Mouse (Mus musculus): ENCODE measurements around the gene Itsn1. TPM values are rescaled to one million over a fixed set of nuclear protein-coding genes. Genes with fewer than 3 reads are reported as not detected.

The Itsn1 gene
- total and polyA plus RNA-seq, 2 experiments from 2014 or later = 33.6 to 69.5 TPM

DNA sequence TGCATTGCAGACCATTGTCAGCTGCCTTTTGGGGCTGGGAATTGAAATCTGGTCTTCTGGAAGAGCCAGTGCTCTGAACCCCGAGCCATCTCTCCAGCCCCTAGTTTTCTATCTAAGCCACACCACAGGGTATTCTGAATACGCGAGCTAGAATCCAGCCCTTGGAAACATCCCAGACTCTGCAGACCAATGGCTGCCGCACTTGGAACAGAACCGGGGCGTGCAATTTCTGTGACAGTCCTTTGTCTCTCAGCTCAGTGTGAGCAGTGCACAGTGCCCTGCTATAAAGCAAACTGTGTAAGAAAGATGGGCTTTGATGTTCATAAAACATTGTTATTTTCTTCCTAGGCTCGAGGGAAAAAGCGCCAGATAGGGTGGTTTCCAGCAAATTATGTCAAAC is 138.6 kb downstream of the Itsn1 start:
- no peak overlapping the region for H3K9ac ChIP-seq (replicated peaks; ENCODE audit: low read length)
- no peaks in the 10 kb centered on the region for H3K9me3 ChIP-seq (ENCODE audit: low read length)
- H3K27me3 ChIP-seq (ENCODE audit: insufficient read depth, low read length) = no peaks in the 10 kb centered on the region
- H3K36me3 ChIP-seq (ENCODE audit: insufficient read depth, low read length) = peaks cover 55% of the 10 kb centered on the region; the same call in 1 of the 2 replicates
- H3K27ac ChIP-seq = peak overlapping the region; percentile 62; the same call in 1 of the 2 replicates
- peak; percentile 54 for DNase-seq (ENCODE audit: low spot score)
- WGBS = 46% methylated on average over 8 of the region's 8 CpGs
- no peak for TF ChIP-seq CTCF (IDR thresholded peaks at IDR 0.05; ENCODE audit: low read depth)
- ATAC-seq = peak; percentile 53; the same call in 1 of the 2 replicates
- H3K4me1 ChIP-seq (ENCODE audit: insufficient read depth, low read length) = peaks cover 7% of the 10 kb centered on the region
- no peak overlapping the region for H3K4me2 ChIP-seq (ENCODE audit: low read depth, low read length)
- H3K4me3 ChIP-seq (ENCODE audit: low read length) = no peak overlapping the region

GRCm38 (mm10) chr16:91868943-91869911 is 140.1 kb downstream of the Itsn1 start:
- Histone ChIP-seq H3K27me3 (ENCODE audit: insufficient read depth, low read length) (no peaks in the 10 kb centered on the region), H3K36me3 (ENCODE audit: insufficient read depth, low read length) (peaks cover 45% of the 10 kb centered on the region; the same call in 1 of the 2 replicates), H3K9ac (replicated peaks; ENCODE audit: low read length) (no peak overlapping the region), H3K4me2 (ENCODE audit: low read depth, low read length) (no peak overlapping the region), H3K4me1 (ENCODE audit: insufficient read depth, low read length) (peaks cover 7% of the 10 kb centered on the region), H3K4me3 (ENCODE audit: low read length) (no peak overlapping the region), H3K9me3 (ENCODE audit: low read length) (no peaks in the 10 kb centered on the region), H3K27ac (0 out of 2 replicates have a peak overlapping the region, but pooled peaks have one; percentile 62)
- 81% methylated on average over 28 of the region's 28 CpGs for WGBS
- ATAC-seq (no peak), DNase-seq (ENCODE audit: low spot score) (peak; percentile 67)
- TF ChIP-seq CTCF (IDR thresholded peaks at IDR 0.05; ENCODE audit: low read depth) = no peak

DNA sequence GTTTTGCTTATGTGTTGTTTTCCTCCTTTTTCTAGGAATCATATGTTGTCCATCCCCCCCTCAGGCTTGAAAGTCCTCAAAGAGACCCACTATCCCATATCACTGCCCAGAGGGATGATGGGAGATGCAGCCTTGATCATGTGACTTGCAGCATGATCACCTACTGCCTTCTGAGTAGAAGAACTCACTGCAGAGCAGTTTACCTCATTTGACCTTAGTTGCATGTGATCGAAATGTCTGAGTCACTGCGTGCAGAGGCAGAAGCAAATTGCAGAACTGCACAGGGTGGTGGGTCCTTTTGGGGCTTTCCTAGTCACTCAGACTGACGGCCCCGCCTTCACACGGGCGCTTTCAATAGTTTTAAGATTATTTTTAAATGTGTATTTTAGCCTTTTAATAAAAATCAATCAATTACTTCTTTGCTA is 141.1 kb downstream of the Itsn1 start:
- Histone ChIP-seq H3K9ac (replicated peaks; ENCODE audit: low read length) (no peak overlapping the region), H3K4me2 (ENCODE audit: low read depth, low read length) (no peak overlapping the region), H3K27me3 (ENCODE audit: insufficient read depth, low read length) (no peaks in the 10 kb centered on the region), H3K36me3 (ENCODE audit: insufficient read depth, low read length) (peaks cover 35% of the 10 kb centered on the region; the same call in 1 of the 2 replicates), H3K4me3 (ENCODE audit: low read length) (no peak overlapping the region), H3K27ac (no peak overlapping the region), H3K9me3 (ENCODE audit: low read length) (no peaks in the 10 kb centered on the region), H3K4me1 (ENCODE audit: insufficient read depth, low read length) (peaks cover 7% of the 10 kb centered on the region)
- DNase-seq (ENCODE audit: low spot score) = no peak
- 94% methylated on average over 6 of the region's 6 CpGs for WGBS
- ATAC-seq = no peak
- no peak for TF ChIP-seq CTCF (IDR thresholded peaks at IDR 0.05; ENCODE audit: low read depth)

DNA sequence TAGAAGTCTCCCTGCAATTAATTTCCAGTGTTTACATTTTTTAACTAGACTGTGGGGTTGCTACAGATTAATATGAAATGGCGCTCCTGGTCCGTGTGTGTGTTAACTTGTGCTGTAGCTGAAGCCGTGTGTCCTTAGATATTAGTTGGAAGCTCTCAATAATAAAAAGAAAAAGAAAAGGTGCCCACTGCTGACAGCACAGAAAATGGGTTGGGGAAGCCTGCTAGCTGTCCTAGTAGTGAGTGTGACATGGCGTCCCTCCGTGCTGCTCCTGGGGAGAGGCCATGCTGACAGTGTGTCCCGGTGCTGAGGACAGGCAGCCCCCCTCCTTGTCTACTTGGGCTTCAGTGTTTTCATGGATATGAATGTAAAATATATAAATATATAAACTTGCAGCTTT is 142.1 kb downstream of the Itsn1 start:
- H3K4me3 ChIP-seq (ENCODE audit: low read length) = no peak overlapping the region
- H3K4me1 ChIP-seq (ENCODE audit: insufficient read depth, low read length) = peaks cover 7% of the 10 kb centered on the region
- H3K27me3 ChIP-seq (ENCODE audit: insufficient read depth, low read length) = no peaks in the 10 kb centered on the region
- H3K9ac ChIP-seq (replicated peaks; ENCODE audit: low read length) = no peak overlapping the region
- no peak for ATAC-seq
- H3K4me2 ChIP-seq (ENCODE audit: low read depth, low read length) = no peak overlapping the region
- TF ChIP-seq CTCF (IDR thresholded peaks at IDR 0.05; ENCODE audit: low read depth) = no peak
- H3K27ac ChIP-seq = no peak overlapping the region
- peaks cover 30% of the 10 kb centered on the region; the same call in 1 of the 2 replicates for H3K36me3 ChIP-seq (ENCODE audit: insufficient read depth, low read length)
- no peaks in the 10 kb centered on the region for H3K9me3 ChIP-seq (ENCODE audit: low read length)
- DNase-seq (ENCODE audit: low spot score) = no peak
- 92% methylated on average over 6 of the region's 6 CpGs for WGBS

GRCm38 (mm10) chr16:91873695-91874094 is 144.6 kb downstream of the Itsn1 start:
- no peak overlapping the region for H3K9ac ChIP-seq (replicated peaks; ENCODE audit: low read length)
- TF ChIP-seq CTCF (IDR thresholded peaks at IDR 0.05; ENCODE audit: low read depth) = no peak
- DNase-seq (ENCODE audit: low spot score) (no peak), ATAC-seq (no peak)
- H3K27me3 ChIP-seq (ENCODE audit: insufficient read depth, low read length) = no peaks in the 10 kb centered on the region
- 78% methylated on average over 3 of the region's 3 CpGs for WGBS
- H3K36me3 ChIP-seq (ENCODE audit: insufficient read depth, low read length) = peaks cover 21% of the 10 kb centered on the region; the same call in 1 of the 2 replicates
- no peak overlapping the region for H3K4me2 ChIP-seq (ENCODE audit: low read depth, low read length)
- H3K4me1 ChIP-seq (ENCODE audit: insufficient read depth, low read length) = no peaks in the 10 kb centered on the region; the same call in 1 of the 2 replicates
- no peak overlapping the region for H3K4me3 ChIP-seq (ENCODE audit: low read length)
- H3K9me3 ChIP-seq (ENCODE audit: low read length) = no peaks in the 10 kb centered on the region
- no peak overlapping the region for H3K27ac ChIP-seq

GRCm38 (mm10) chr16:91875567-91876344 is 146.7 kb downstream of the Itsn1 start:
- Histone ChIP-seq H3K4me2 (ENCODE audit: low read depth, low read length) (no peak overlapping the region), H3K36me3 (ENCODE audit: insufficient read depth, low read length) (peaks cover 10% of the 10 kb centered on the region; the same call in 1 of the 2 replicates), H3K4me3 (ENCODE audit: low read length) (no peak overlapping the region), H3K27me3 (ENCODE audit: insufficient read depth, low read length) (no peaks in the 10 kb centered on the region), H3K27ac (peak overlapping the region; percentile 27; the same call in 1 of the 2 replicates), H3K9ac (replicated peaks; ENCODE audit: low read length) (no peak overlapping the region), H3K4me1 (ENCODE audit: insufficient read depth, low read length) (no peaks in the 10 kb centered on the region; the same call in 1 of the 2 replicates), H3K9me3 (ENCODE audit: low read length) (no peaks in the 10 kb centered on the region)
- no peak for DNase-seq (ENCODE audit: low spot score)
- TF ChIP-seq CTCF (IDR thresholded peaks at IDR 0.05; ENCODE audit: low read depth) = no peak
- peak; percentile 41 for ATAC-seq
- 61% methylated on average over 4 of the region's 4 CpGs for WGBS
